Mouse (Mus musculus): Measurements from ENCODE around the gene Cd38.
"Not testable (repeated sequence)": the region's sequence is repeated elsewhere in the genome, so short reads cannot be mapped to it uniquely, and the experiment has no call there.

DNA sequence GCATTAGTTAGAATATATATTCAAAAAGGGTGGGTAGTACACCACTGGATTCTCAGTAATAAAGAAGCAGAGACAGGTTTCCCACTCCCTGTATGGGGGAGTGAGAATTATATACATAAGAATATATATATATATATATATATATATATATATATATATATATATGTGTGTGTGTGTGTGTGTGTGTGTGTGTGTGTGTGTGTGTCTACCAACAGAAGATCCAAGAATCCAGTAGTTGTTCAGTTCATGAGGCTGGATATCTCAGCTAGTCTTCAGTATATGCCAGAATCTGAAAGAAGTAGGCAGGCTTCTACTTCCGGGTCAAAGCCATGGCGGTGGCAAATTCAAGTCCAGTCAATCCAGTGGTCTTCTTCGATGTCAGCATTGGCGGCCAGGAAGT is 44.5 kb downstream of the Cd38 start, which contains the start of gene Gm7879:
- TF ChIP-seq POLR2A (IDR thresholded peaks at IDR 0.05; ENCODE audit: borderline replicate concordance, extremely low read depth, insufficient read depth, insufficient read length, poor library complexity, severe bottlenecking); CTCF (IDR thresholded peaks at IDR 0.05; ENCODE audit: borderline replicate concordance, extremely low read depth, insufficient read depth, insufficient read length): not testable (repeated sequence)
